Mouse (Mus musculus) thymus, adult 2 months (tissue): Measurements from ENCODE around the gene Uhrf2. TPM values are rescaled to one million over a fixed set of nuclear protein-coding genes. Genes with fewer than 3 reads are reported as not detected.

Source experiments
- DNase-seq: peaks from one replicate; pipeline ENCODE4 v3.0.0; 2021
- H3K27ac ChIP-seq: fragments of 200-500 bp; 2 replicates; pipeline ENCODE4 v1.5.1; 2012; ENCODE audit warnings: low read length, control low read depth; ENCODE audit not compliant: control insufficient read depth, insufficient read depth
- H3K27me3 ChIP-seq: fragments of 200-500 bp; 2 replicates; pipeline ENCODE4 v1.6.1; 2012; ENCODE audit warnings: mild to moderate bottlenecking, low read length, moderate library complexity, mixed read lengths; ENCODE audit not compliant: control insufficient read depth, insufficient read depth
- H3K36me3 ChIP-seq: fragments of 200-500 bp; 2 replicates; pipeline ENCODE4 v1.6.1; 2012; ENCODE audit warnings: mild to moderate bottlenecking, low read length, moderate library complexity; ENCODE audit not compliant: control insufficient read depth, insufficient read depth
- H3K4me1 ChIP-seq: fragments of 200-500 bp; replicated peaks from 2 replicates; pipeline ENCODE4 v1.6.1; 2012; ENCODE audit warnings: low read length; ENCODE audit not compliant: control insufficient read depth, insufficient read depth
- H3K4me3 ChIP-seq: fragments of 200-500 bp; 2 replicates; pipeline ENCODE4 v1.5.1; 2012; ENCODE audit warnings: mild to moderate bottlenecking, low read length, control low read depth, moderate library complexity; ENCODE audit not compliant: control insufficient read depth, insufficient read depth
- CTCF ChIP-seq: fragments of 200-500 bp; IDR thresholded peaks from 2 replicates; pipeline ENCODE4 v1.5.1; 2012; ENCODE audit warnings: mild to moderate bottlenecking, control low read depth, low read length, moderate library complexity, borderline replicate concordance; ENCODE audit not compliant: control insufficient read depth, poor library complexity, insufficient read depth; ENCODE audit errors: extremely low read depth
- POLR2A ChIP-seq: fragments of 200-500 bp; IDR thresholded peaks from 2 replicates; pipeline ENCODE4 v1.6.1; 2012; ENCODE audit warnings: mild to moderate bottlenecking, low read length, control low read depth, moderate library complexity; ENCODE audit not compliant: control insufficient read depth, poor library complexity, insufficient read depth; ENCODE audit errors: extremely low read depth
- WGBS: fragments of 180-500 bp; shearing (Covaris S2); methylation state at CpG from one replicate; pipeline ENCODE4 v1.1.7; 2018; 5-methylcytosine and 5-hydroxymethylcytosine counted together
- polyA plus RNA-seq: library from polyadenylated mRNA; depleted of rRNA; stranded (reverse); fragments of >200 nt; gene quantifications from 2 replicates; pipeline ENCODE4 v1.2.3, GENCODE M21; 2012

Uhrf2 gene
- polyA plus RNA-seq, 1 experiment: 80.5 TPM

- no peaks in the 10 kb centered on the region for H3K36me3 ChIP-seq
- 91% methylated on average over 4 of the region's 4 CpGs for WGBS
- TF ChIP-seq POLR2A: no peak
- TF ChIP-seq CTCF: no peak
- DNase-seq: no peak
- H3K27me3 ChIP-seq: no peaks in the 10 kb centered on the region
- H3K4me1 ChIP-seq: no peaks in the 10 kb centered on the region
- no peak overlapping the region for H3K27ac ChIP-seq
- no peak overlapping the region for H3K4me3 ChIP-seq
These were observed 86.9 kb downstream of the Uhrf2 start for GRCm38 (mm10) chr19:30117241-30117640.

- no peaks in the 10 kb centered on the region for H3K4me1 ChIP-seq
- no peak overlapping the region for H3K27ac ChIP-seq
- TF ChIP-seq CTCF: no peak
- TF ChIP-seq POLR2A: no peak
- DNase-seq: no peak
- H3K36me3 ChIP-seq: no peaks in the 10 kb centered on the region
- 81% methylated on average over 9 of the region's 9 CpGs for WGBS
- H3K27me3 ChIP-seq: no peaks in the 10 kb centered on the region
- no peak overlapping the region for H3K4me3 ChIP-seq
These were observed 87.5 kb downstream of the Uhrf2 start for GRCm38 (mm10) chr19:30117775-30118174.

GRCm38 (mm10) chr19:30118344-30119312, 88.3 kb downstream of the Uhrf2 start:
- Histone ChIP-seq H3K36me3 (no peaks in the 10 kb centered on the region), H3K4me1 (no peaks in the 10 kb centered on the region), H3K4me3 (no peak overlapping the region), H3K27me3 (no peaks in the 10 kb centered on the region), H3K27ac (no peak overlapping the region)
- no peak for TF ChIP-seq POLR2A
- no peak for TF ChIP-seq CTCF
- WGBS: 83% methylated on average over 17 of the region's 17 CpGs
- DNase-seq: no peak

DNA sequence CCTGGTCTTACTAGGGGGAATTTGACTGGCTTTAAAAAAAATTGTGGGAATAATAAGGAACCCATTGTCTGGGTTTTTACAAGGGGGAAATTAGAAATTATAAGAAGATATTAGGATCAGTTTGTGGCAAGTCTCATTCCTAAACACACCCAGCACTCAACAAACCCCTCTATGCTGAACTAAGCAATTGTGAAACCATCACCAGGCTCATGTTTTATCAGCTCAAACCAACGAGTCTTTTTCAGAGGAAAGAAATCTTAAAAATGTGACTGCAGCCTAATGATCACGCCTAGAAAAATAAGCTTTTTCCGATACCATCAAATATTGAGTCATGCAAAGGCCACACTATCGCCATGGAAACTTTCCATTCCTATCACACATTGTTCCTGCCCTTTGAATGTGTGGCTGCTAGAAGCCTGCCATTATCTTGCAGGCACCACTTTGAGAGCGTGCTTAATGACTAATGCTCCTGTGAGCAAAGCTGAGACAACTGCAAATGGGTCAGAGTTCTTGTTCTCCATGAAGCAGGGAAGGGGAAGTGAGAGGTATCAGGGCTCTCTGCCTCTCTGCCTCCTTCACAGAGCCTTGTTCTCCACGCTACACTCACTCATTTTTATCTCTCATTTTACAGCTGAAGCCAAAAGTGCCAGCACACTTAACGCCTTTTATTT, 94.8 kb downstream of the Uhrf2 start:
- H3K36me3 ChIP-seq: no peaks in the 10 kb centered on the region
- TF ChIP-seq CTCF (no peak), POLR2A (no peak)
- H3K27ac ChIP-seq: no peak overlapping the region
- WGBS: 75% methylated on average over 7 of the region's 7 CpGs
- no peaks in the 10 kb centered on the region for H3K4me1 ChIP-seq
- H3K4me3 ChIP-seq: no peak overlapping the region
- no peak for DNase-seq
- no peaks in the 10 kb centered on the region for H3K27me3 ChIP-seq

DNA sequence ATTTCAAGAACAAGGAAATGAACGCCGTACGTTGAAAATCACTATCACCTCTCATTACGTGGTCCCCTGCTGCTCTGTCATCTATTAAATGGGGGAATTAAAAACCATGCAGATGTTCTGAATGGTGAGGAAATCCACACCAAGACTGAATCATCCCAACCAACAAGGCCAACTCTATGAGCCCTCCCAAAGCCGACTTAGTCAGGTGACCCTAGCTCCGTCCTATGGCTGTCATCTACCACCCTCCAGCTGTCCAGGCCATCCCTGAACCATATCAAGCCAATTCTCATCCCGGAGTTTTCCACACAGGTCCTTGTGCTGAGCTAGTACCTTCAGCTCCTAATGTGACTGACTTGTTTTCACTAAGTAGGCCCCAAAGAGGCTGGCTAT, 95.4 kb downstream of the Uhrf2 start:
- DNase-seq: no peak
- Histone ChIP-seq H3K27me3 (no peaks in the 10 kb centered on the region), H3K4me3 (no peak overlapping the region), H3K4me1 (no peaks in the 10 kb centered on the region), H3K27ac (no peak overlapping the region), H3K36me3 (no peaks in the 10 kb centered on the region)
- WGBS: 92% methylated on average over 7 of the region's 7 CpGs
- TF ChIP-seq CTCF (no peak), POLR2A (no peak)

GRCm38 (mm10) chr19:30128177-30128576, 97.9 kb downstream of the Uhrf2 start:
- Histone ChIP-seq H3K36me3 (no peaks in the 10 kb centered on the region), H3K27ac (no peak overlapping the region), H3K4me3 (no peak overlapping the region), H3K4me1 (no peaks in the 10 kb centered on the region), H3K27me3 (no peaks in the 10 kb centered on the region)
- WGBS: 35% methylated on average over 4 of the region's 4 CpGs
- TF ChIP-seq CTCF: no peak
- no peak for TF ChIP-seq POLR2A
- DNase-seq: no peak
